Mouse (Mus musculus): ENCODE measurements at regions not wholly inside any gene's neighbourhood (a gene's known extent, or its start where the extent isn't known, plus 50 kb on each side); places are given as distances from the start of the nearest gene placed in this dataset.

DNA sequence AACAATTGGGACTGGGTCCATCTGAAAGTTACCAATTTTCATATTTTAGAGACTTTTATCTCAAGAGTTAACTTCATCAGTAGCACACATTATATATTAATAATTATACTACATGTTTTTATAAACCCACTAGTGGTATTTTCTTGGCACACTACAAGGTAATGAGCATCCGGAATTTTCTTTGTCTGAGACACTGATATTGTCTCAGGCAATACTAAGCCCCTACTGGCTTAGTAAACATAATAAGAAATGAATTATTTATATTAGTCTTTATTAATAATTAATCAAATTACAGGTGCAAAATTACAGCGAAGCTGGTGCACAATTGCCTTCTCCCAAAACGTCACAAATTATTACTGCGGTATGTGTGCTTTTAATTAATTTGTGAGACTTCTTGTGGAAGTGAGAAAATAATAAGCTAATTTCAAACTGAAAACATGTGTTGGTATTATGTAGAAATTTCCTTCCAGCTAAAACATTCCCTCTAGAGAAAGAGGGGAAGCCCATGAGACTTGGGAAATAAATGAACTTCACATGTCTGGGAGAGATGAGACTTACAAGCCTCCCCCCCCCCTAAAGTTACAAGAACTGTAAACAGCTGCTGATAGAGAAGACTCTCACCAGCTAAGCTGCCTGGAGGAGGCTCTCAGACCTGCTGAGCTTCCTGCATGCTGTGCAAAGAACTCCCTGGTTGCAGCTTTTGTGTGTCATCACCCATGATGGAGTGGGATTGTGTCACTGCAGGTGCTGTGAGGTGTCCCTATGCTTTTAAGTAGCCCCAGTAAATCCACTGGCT, 583.9 kb downstream of the Ipo11 start:
- TF ChIP-seq CTCF (conservative IDR thresholded peaks at IDR 0.05; ENCODE audit: insufficient read depth, insufficient read length, low read depth, low read length) (no peak), POLR2A (IDR thresholded peaks at IDR 0.05; ENCODE audit: low read depth, low read length) (no peak)
